Mouse (Mus musculus) intestine, embryonic 16.5 days (tissue): Measurements from ENCODE around the gene Cd40. TPM values are rescaled to one million over a fixed set of nuclear protein-coding genes. Genes with fewer than 3 reads are reported as not detected.

ENCODE experiments used
- ATAC-seq: fragments of 200-750 bp; cut with Nextera tagmentation; 2 replicates; pipeline ENCODE4 v1.8.0; 2017; ENCODE audit warnings: moderate TSS enrichment, moderate library complexity
- H3K27ac ChIP-seq: fragments of 300-500 bp; sonication (generic); 2 replicates; pipeline ENCODE4 v1.5.1; 2014; ENCODE audit warnings: mild to moderate bottlenecking, low read length
- H3K27me3 ChIP-seq: fragments of 300-500 bp; sonication (generic); replicated peaks from 2 replicates; pipeline ENCODE4 v1.6.1; 2014; ENCODE audit warnings: low read length, control low read depth, mixed read lengths; ENCODE audit not compliant: control insufficient read depth, insufficient read depth
- H3K36me3 ChIP-seq: fragments of 300-500 bp; sonication (generic); 2 replicates; pipeline ENCODE4 v1.6.1; 2014; ENCODE audit warnings: low read length, control low read depth; ENCODE audit not compliant: control insufficient read depth, insufficient read depth
- H3K4me1 ChIP-seq: fragments of 300-500 bp; sonication (generic); 2 replicates; pipeline ENCODE4 v1.6.1; 2014; ENCODE audit warnings: low read length, control low read depth, mixed read lengths; ENCODE audit not compliant: control insufficient read depth, insufficient read depth
- H3K4me2 ChIP-seq: fragments of 300-500 bp; sonication (generic); 2 replicates; pipeline ENCODE4 v1.6.1; 2014; ENCODE audit warnings: low read depth, low read length, control low read depth
- H3K4me3 ChIP-seq: fragments of 300-500 bp; sonication (generic); 2 replicates; pipeline ENCODE4 v1.5.1; 2014; ENCODE audit warnings: mild to moderate bottlenecking, low read length
- H3K9ac ChIP-seq: fragments of 300-500 bp; sonication (generic); 2 replicates; pipeline ENCODE4 v1.6.1; 2014; ENCODE audit warnings: low read depth, low read length
- H3K9me3 ChIP-seq: fragments of 300-500 bp; sonication (generic); 2 replicates; pipeline ENCODE4 v1.6.1; 2016; ENCODE audit warnings: low read length, control low read depth; ENCODE audit not compliant: control insufficient read depth
- WGBS: fragments of 180-500 bp; shearing (Covaris S2); extraction: QIAGEN DNeasy Blood & Tissue Kit; methylation state at CpG from one replicate; pipeline ENCODE4 v1.1.7; 2014; 5-methylcytosine and 5-hydroxymethylcytosine counted together
- polyA plus RNA-seq: library from polyadenylated mRNA; unstranded; fragments of >200 nt; fragmentation: Nextera tagmentation; extraction: Ambion mirVana; gene quantifications from 2 replicates; pipeline ENCODE4 v1.2.1, GENCODE M21; 2015

Cd40 gene
- polyA plus RNA-seq, 1 experiment from 2014 or later: 7.6 TPM

GRCm38 (mm10) chr2:165050826-165051548 lies 4.4 kb upstream of the Cd40 start:
- WGBS: 72% methylated on average over 18 of the region's 18 CpGs
- no peak overlapping the region for H3K27ac ChIP-seq
- no peaks in the 10 kb centered on the region for H3K9me3 ChIP-seq
- no peak overlapping the region for H3K4me3 ChIP-seq
- 0 out of 2 replicates have a peak, but pooled peaks cover 2% of the 10 kb centered on the region for H3K27me3 ChIP-seq
- no peak overlapping the region for H3K9ac ChIP-seq
- ATAC-seq: no peak
- no peak overlapping the region for H3K4me2 ChIP-seq
- H3K36me3 ChIP-seq: no peaks in the 10 kb centered on the region
- H3K4me1 ChIP-seq: peaks cover 13% of the 10 kb centered on the region; the same call in 1 of the 2 replicates

- peaks cover 16% of the 10 kb centered on the region; the same call in 1 of the 2 replicates for H3K4me1 ChIP-seq
- 0 out of 2 replicates have a peak, but pooled peaks cover 3% of the 10 kb centered on the region for H3K27me3 ChIP-seq
- H3K4me2 ChIP-seq: no peak overlapping the region
- no peak for ATAC-seq
- H3K36me3 ChIP-seq: no peaks in the 10 kb centered on the region
- H3K9me3 ChIP-seq: no peaks in the 10 kb centered on the region
- no peak overlapping the region for H3K4me3 ChIP-seq
- no peak overlapping the region for H3K27ac ChIP-seq
- 41% methylated on average over 11 of the region's 11 CpGs for WGBS
- no peak overlapping the region for H3K9ac ChIP-seq
Observed at GRCm38 (mm10) chr2:165051566-165051965, 3.9 kb upstream of the Cd40 start.

GRCm38 (mm10) chr2:165055905-165056304 lies 478 bp downstream of the Cd40 start:
- Histone ChIP-seq H3K36me3 (no peaks in the 10 kb centered on the region), H3K4me3 (peak overlapping the region; percentile 51), H3K27ac (no peak overlapping the region), H3K9me3 (no peaks in the 10 kb centered on the region), H3K4me1 (peaks cover 16% of the 10 kb centered on the region; the same call in 1 of the 2 replicates), H3K27me3 (0 out of 2 replicates have a peak, but pooled peaks cover 7% of the 10 kb centered on the region), H3K9ac (peak overlapping the region; percentile 65), H3K4me2 (peak overlapping the region; percentile 60)
- peak; percentile 57 for ATAC-seq
- WGBS: 2% methylated on average over 7 of the region's 7 CpGs

GRCm38 (mm10) chr2:165056377-165057085 lies 1.1 kb downstream of the Cd40 start:
- peak overlapping the region; percentile 51 for H3K4me3 ChIP-seq
- ATAC-seq: no peak
- H3K9me3 ChIP-seq: no peaks in the 10 kb centered on the region

GRCm38 (mm10) chr2:165059961-165060360 lies 4.5 kb downstream of the Cd40 start:
- Histone ChIP-seq H3K27me3 (0 out of 2 replicates have a peak, but pooled peaks cover 5% of the 10 kb centered on the region), H3K4me3 (no peak overlapping the region), H3K36me3 (no peaks in the 10 kb centered on the region), H3K9ac (no peak overlapping the region), H3K27ac (no peak overlapping the region), H3K4me1 (peaks cover 19% of the 10 kb centered on the region), H3K9me3 (no peaks in the 10 kb centered on the region), H3K4me2 (no peak overlapping the region)
- WGBS: 90% methylated on average over 4 of the region's 4 CpGs
- no peak for ATAC-seq

More at GRCm38 (mm10) chr2:165056377-165057085, 1.1 kb downstream of the Cd40 start:
- H3K9ac ChIP-seq: no peak overlapping the region
- WGBS: 74% methylated on average over 14 of the region's 14 CpGs
- H3K4me2 ChIP-seq: peak overlapping the region; percentile 60
- H3K36me3 ChIP-seq: no peaks in the 10 kb centered on the region
- no peak overlapping the region for H3K27ac ChIP-seq
- H3K27me3 ChIP-seq: 0 out of 2 replicates have a peak, but pooled peaks cover 7% of the 10 kb centered on the region
- peaks cover 18% of the 10 kb centered on the region for H3K4me1 ChIP-seq

- 0 out of 2 replicates have a peak overlapping the region, but pooled peaks have one; percentile 3 for H3K4me2 ChIP-seq
Observed at GRCm38 (mm10) chr2:165061638-165062433, 6.4 kb downstream of the Cd40 start.

GRCm38 (mm10) chr2:165064489-165064888 lies 9.1 kb downstream of the Cd40 start:
- WGBS: 51% methylated on average over 7 of the region's 7 CpGs

More at GRCm38 (mm10) chr2:165061638-165062433, 6.4 kb downstream of the Cd40 start:
- no peaks in the 10 kb centered on the region for H3K9me3 ChIP-seq
- no peak overlapping the region for H3K9ac ChIP-seq
- WGBS: 52% methylated on average over 16 of the region's 16 CpGs
- no peaks in the 10 kb centered on the region for H3K36me3 ChIP-seq
- 0 out of 2 replicates have a peak, but pooled peaks cover 3% of the 10 kb centered on the region for H3K27me3 ChIP-seq
- 0 out of 2 replicates have a peak, but pooled peaks have one; percentile 31 for ATAC-seq
- peaks cover 6% of the 10 kb centered on the region; the same call in 1 of the 2 replicates for H3K4me1 ChIP-seq
- H3K27ac ChIP-seq: peak overlapping the region; percentile 48; the same call in 1 of the 2 replicates
- no peak overlapping the region for H3K4me3 ChIP-seq

GRCm38 (mm10) chr2:165068806-165069205 lies 13.4 kb downstream of the Cd40 start:
- ATAC-seq: no peak
- WGBS: 65% methylated on average over 2 of the region's 2 CpGs
- no peak overlapping the region for H3K9ac ChIP-seq
- H3K27ac ChIP-seq: no peak overlapping the region
- H3K4me1 ChIP-seq: peaks cover 4% of the 10 kb centered on the region; the same call in 1 of the 2 replicates
- no peaks in the 10 kb centered on the region for H3K9me3 ChIP-seq
- H3K4me3 ChIP-seq: no peak overlapping the region
- no peak overlapping the region for H3K4me2 ChIP-seq
- no peaks in the 10 kb centered on the region for H3K36me3 ChIP-seq
- peaks cover 9% of the 10 kb centered on the region for H3K27me3 ChIP-seq

More at GRCm38 (mm10) chr2:165064489-165064888, 9.1 kb downstream of the Cd40 start:
- H3K9ac ChIP-seq: no peak overlapping the region
- H3K36me3 ChIP-seq: no peaks in the 10 kb centered on the region
- no peak for ATAC-seq
- H3K27ac ChIP-seq: no peak overlapping the region
- no peaks in the 10 kb centered on the region for H3K27me3 ChIP-seq
- no peak overlapping the region for H3K4me2 ChIP-seq
- H3K9me3 ChIP-seq: no peaks in the 10 kb centered on the region
- H3K4me3 ChIP-seq: no peak overlapping the region
- peaks cover 6% of the 10 kb centered on the region; the same call in 1 of the 2 replicates for H3K4me1 ChIP-seq
